Mouse (Mus musculus): ENCODE measurements around the gene Kank2.
A peak's percentile ranks its signal among the peaks of the same experiment; 100 is the strongest.

The Kank2 gene

GRCm38 (mm10) chr9:21798345-21799009, at the start of gene Kank2:
Gene Kank2, minus strand, starts transcription at chr9:21798744.
- DNase-seq, result peak; percentile 95

- DNase-seq, result no peak
Observed at GRCm38 (mm10) chr9:21847926-21848325, 49.4 kb upstream of the Kank2 start.

- DNase-seq, result no peak
Observed at GRCm38 (mm10) chr9:21847425-21847824, 48.9 kb upstream of the Kank2 start.

- DNase-seq, result peak; percentile 59
Observed at GRCm38 (mm10) chr9:21846755-21847341, 48.3 kb upstream of the Kank2 start.

- DNase-seq, result peak; percentile 53
Observed at GRCm38 (mm10) chr9:21845381-21846080, 47.0 kb upstream of the Kank2 start.

GRCm38 (mm10) chr9:21843086-21843485, 44.5 kb upstream of the Kank2 start:
- DNase-seq, result no peak

GRCm38 (mm10) chr9:21842391-21842790, 43.8 kb upstream of the Kank2 start:
- no peak for DNase-seq

GRCm38 (mm10) chr9:21841340-21841739, 42.8 kb upstream of the Kank2 start:
- DNase-seq, result no peak

GRCm38 (mm10) chr9:21840115-21840787, 41.7 kb upstream of the Kank2 start:
- peak; percentile 72 for DNase-seq

- no peak for DNase-seq
Observed at GRCm38 (mm10) chr9:21837690-21838089, 39.1 kb upstream of the Kank2 start.

GRCm38 (mm10) chr9:21835258-21835912, 36.8 kb upstream of the Kank2 start, which contains the start of gene Angptl8:
Gene Angptl8, plus strand, starts transcription at chr9:21835510.
- DNase-seq, result peak; percentile 81

- no peak for DNase-seq
Observed at GRCm38 (mm10) chr9:21831558-21832240, 33.2 kb upstream of the Kank2 start.

GRCm38 (mm10) chr9:21830936-21831335, 32.4 kb upstream of the Kank2 start:
- peak; percentile 63 for DNase-seq

- no peak for DNase-seq
Observed at GRCm38 (mm10) chr9:21830461-21830850, 31.9 kb upstream of the Kank2 start.

- no peak for DNase-seq
Observed at GRCm38 (mm10) chr9:21829834-21830460, 31.4 kb upstream of the Kank2 start.

- no peak for DNase-seq
Observed at GRCm38 (mm10) chr9:21824366-21824765, 25.8 kb upstream of the Kank2 start.

GRCm38 (mm10) chr9:21823957-21824356, 25.4 kb upstream of the Kank2 start:
- DNase-seq, result no peak

- DNase-seq, result no peak
Observed at GRCm38 (mm10) chr9:21822686-21823085, 24.1 kb upstream of the Kank2 start.

- DNase-seq, result no peak
Observed at GRCm38 (mm10) chr9:21820183-21820582, 21.6 kb upstream of the Kank2 start.

GRCm38 (mm10) chr9:21819181-21819729, 20.7 kb upstream of the Kank2 start:
- no peak for DNase-seq

- DNase-seq, result no peak
Observed at GRCm38 (mm10) chr9:21818561-21818960, 20.0 kb upstream of the Kank2 start.

All from kidney, adult 18-20 months (tissue).